Mouse (Mus musculus): ENCODE data around the gene Creb3.
"Not testable (repeated sequence)": the region's sequence is repeated elsewhere in the genome, so short reads cannot be mapped to it uniquely, and the experiment has no call there.

Gene Creb3

GRCm38 (mm10) chr4:43561997-43562768 lies at the start of gene Creb3, which contains the start of gene Tln1:
Creb3 (plus strand) TSS chr4:43562332.
Tln1 (minus strand) TSS chr4:43562691.
- DNase-seq = peak; percentile 98

GRCm38 (mm10) chr4:43512653-43513052 lies 49.5 kb upstream of the Creb3 start:
- DNase-seq = no peak

GRCm38 (mm10) chr4:43513300-43513699 lies 48.8 kb upstream of the Creb3 start:
- DNase-seq = no peak

GRCm38 (mm10) chr4:43513791-43514190 lies 48.3 kb upstream of the Creb3 start:
- DNase-seq = no peak

GRCm38 (mm10) chr4:43515764-43516708 lies 46.1 kb upstream of the Creb3 start:
- no peak for DNase-seq

GRCm38 (mm10) chr4:43519551-43519950 lies 42.6 kb upstream of the Creb3 start:
- DNase-seq = no peak

GRCm38 (mm10) chr4:43519956-43520355 lies 42.2 kb upstream of the Creb3 start:
- DNase-seq = peak; percentile 81

GRCm38 (mm10) chr4:43527880-43528279 lies 34.3 kb upstream of the Creb3 start:
- DNase-seq = no peak

- DNase-seq = no peak
Observed at GRCm38 (mm10) chr4:43528487-43528886, 33.6 kb upstream of the Creb3 start.

GRCm38 (mm10) chr4:43530081-43530501 lies 32.0 kb upstream of the Creb3 start:
- no peak for DNase-seq

- peak; percentile 67 for DNase-seq
Observed at GRCm38 (mm10) chr4:43530581-43530980, 31.6 kb upstream of the Creb3 start.

GRCm38 (mm10) chr4:43533270-43533669 lies 28.9 kb upstream of the Creb3 start:
- peak; percentile 50 for DNase-seq

GRCm38 (mm10) chr4:43535628-43536027 lies 26.5 kb upstream of the Creb3 start:
- no peak for DNase-seq

GRCm38 (mm10) chr4:43536031-43536430 lies 26.1 kb upstream of the Creb3 start:
- DNase-seq = no peak

- DNase-seq = no peak
Observed at GRCm38 (mm10) chr4:43542044-43542443, 20.1 kb upstream of the Creb3 start.

GRCm38 (mm10) chr4:43546375-43547047 lies 15.6 kb upstream of the Creb3 start:
- peak; percentile 59 for DNase-seq

- DNase-seq = no peak
Observed at GRCm38 (mm10) chr4:43547160-43547559, 15.0 kb upstream of the Creb3 start.

GRCm38 (mm10) chr4:43549055-43549454 lies 13.1 kb upstream of the Creb3 start:
- no peak for DNase-seq

GRCm38 (mm10) chr4:43551854-43552253 lies 10.3 kb upstream of the Creb3 start:
- not testable (repeated sequence) for DNase-seq

GRCm38 (mm10) chr4:43552437-43552836 lies 9.7 kb upstream of the Creb3 start:
- no peak for DNase-seq

- DNase-seq = no peak
Observed at GRCm38 (mm10) chr4:43553891-43554290, 8.2 kb upstream of the Creb3 start.

GRCm38 (mm10) chr4:43555926-43556325 lies 6.2 kb upstream of the Creb3 start:
- DNase-seq = no peak

- peak; percentile 73 for DNase-seq
Observed at GRCm38 (mm10) chr4:43558028-43558630, 4.0 kb upstream of the Creb3 start.

All from kidney, adult 11 months (tissue).